Mouse (Mus musculus): ENCODE data around the gene Triobp. TPM values are rescaled to one million over a fixed set of nuclear protein-coding genes. Genes with fewer than 3 reads are reported as not detected.
A peak's percentile ranks its signal among the peaks of the same experiment; 100 is the strongest.

The Triobp gene
- polyA plus RNA-seq, 1 experiment from 2014 or later = 33.0 TPM

- no peak overlapping the region for H3K4me2 ChIP-seq (ENCODE audit: low read length)
- DNase-seq (ENCODE audit: low spot score) = no peak
- H3K4me3 ChIP-seq (replicated peaks; ENCODE audit: low read depth, low read length) = no peak overlapping the region
- TF ChIP-seq CTCF (IDR thresholded peaks at IDR 0.05; ENCODE audit: low read depth) = no peak
- WGBS = 67% methylated on average over 12 of the region's 12 CpGs
- peaks cover 16% of the 10 kb centered on the region for H3K4me1 ChIP-seq (replicated peaks; ENCODE audit: insufficient read depth, low read length)
- no peaks in the 10 kb centered on the region for H3K27me3 ChIP-seq (ENCODE audit: insufficient read depth, low read length)
- no peak overlapping the region for H3K9ac ChIP-seq (ENCODE audit: low read depth, low read length)
- H3K9me3 ChIP-seq (replicated peaks; ENCODE audit: low read length) = no peaks in the 10 kb centered on the region
- no peak for ATAC-seq (replicated peaks; ENCODE audit: low FRiP score, low read depth)
- no peak overlapping the region for H3K27ac ChIP-seq
- no peaks in the 10 kb centered on the region for H3K36me3 ChIP-seq (ENCODE audit: insufficient read depth, low read length)
Observed at GRCm38 (mm10) chr15:78919914-78920313, 27.6 kb upstream of the Triobp start.

DNA sequence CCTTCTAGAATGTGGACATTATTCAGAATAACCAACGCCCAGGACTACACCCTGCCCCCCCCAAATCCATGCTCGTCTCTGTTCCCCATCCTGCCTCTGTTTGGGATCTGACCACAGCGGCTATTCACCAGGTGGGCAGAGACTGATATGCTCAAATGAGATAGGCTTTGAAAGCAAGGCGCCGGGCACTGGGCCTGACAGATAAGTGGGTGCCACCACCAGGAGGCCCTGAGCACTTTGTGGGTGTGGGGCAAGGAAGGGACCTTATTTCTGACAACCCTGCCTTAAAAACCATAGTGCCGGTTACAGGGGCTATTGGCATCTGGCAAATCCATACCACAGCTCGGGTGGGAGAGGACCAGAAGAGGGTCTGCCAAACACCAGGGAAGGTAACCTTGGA lies 24.8 kb upstream of the Triobp start:
- Histone ChIP-seq H3K9ac (ENCODE audit: low read depth, low read length) (no peak overlapping the region), H3K4me1 (replicated peaks; ENCODE audit: insufficient read depth, low read length) (peaks cover 23% of the 10 kb centered on the region), H3K27me3 (ENCODE audit: insufficient read depth, low read length) (no peaks in the 10 kb centered on the region), H3K27ac (no peak overlapping the region), H3K36me3 (ENCODE audit: insufficient read depth, low read length) (no peaks in the 10 kb centered on the region), H3K4me3 (replicated peaks; ENCODE audit: low read depth, low read length) (no peak overlapping the region), H3K9me3 (replicated peaks; ENCODE audit: low read length) (no peaks in the 10 kb centered on the region), H3K4me2 (ENCODE audit: low read length) (no peak overlapping the region)
- no peak for DNase-seq (ENCODE audit: low spot score)
- 89% methylated on average over 7 of the region's 7 CpGs for WGBS
- no peak for TF ChIP-seq CTCF (IDR thresholded peaks at IDR 0.05; ENCODE audit: low read depth)
- ATAC-seq (replicated peaks; ENCODE audit: low FRiP score, low read depth) = no peak

- no peaks in the 10 kb centered on the region for H3K9me3 ChIP-seq (replicated peaks; ENCODE audit: low read length)
- no peak overlapping the region for H3K4me3 ChIP-seq (replicated peaks; ENCODE audit: low read depth, low read length)
- ATAC-seq (replicated peaks; ENCODE audit: low FRiP score, low read depth) = no peak
- no peak for DNase-seq (ENCODE audit: low spot score)
- no peak overlapping the region for H3K4me2 ChIP-seq (ENCODE audit: low read length)
- H3K4me1 ChIP-seq (replicated peaks; ENCODE audit: insufficient read depth, low read length) = peaks cover 25% of the 10 kb centered on the region
- 70% methylated on average over 6 of the region's 6 CpGs for WGBS
- H3K27ac ChIP-seq = no peak overlapping the region
- H3K36me3 ChIP-seq (ENCODE audit: insufficient read depth, low read length) = no peaks in the 10 kb centered on the region
- no peak overlapping the region for H3K9ac ChIP-seq (ENCODE audit: low read depth, low read length)
- TF ChIP-seq CTCF (IDR thresholded peaks at IDR 0.05; ENCODE audit: low read depth) = no peak
- no peaks in the 10 kb centered on the region for H3K27me3 ChIP-seq (ENCODE audit: insufficient read depth, low read length)
Observed at GRCm38 (mm10) chr15:78923585-78923984, 23.9 kb upstream of the Triobp start.

- no peak for TF ChIP-seq CTCF (IDR thresholded peaks at IDR 0.05; ENCODE audit: low read depth)
- no peaks in the 10 kb centered on the region for H3K9me3 ChIP-seq (replicated peaks; ENCODE audit: low read length)
- ATAC-seq (replicated peaks; ENCODE audit: low FRiP score, low read depth) (no peak), DNase-seq (ENCODE audit: low spot score) (no peak)
- H3K27ac ChIP-seq = peak overlapping the region; percentile 86; the same call in 1 of the 2 replicates
- 32% methylated on average over 8 of the region's 8 CpGs for WGBS
- no peaks in the 10 kb centered on the region for H3K36me3 ChIP-seq (ENCODE audit: insufficient read depth, low read length)
- H3K4me1 ChIP-seq (replicated peaks; ENCODE audit: insufficient read depth, low read length) = peaks cover 25% of the 10 kb centered on the region
- H3K4me3 ChIP-seq (replicated peaks; ENCODE audit: low read depth, low read length) = no peak overlapping the region
- no peak overlapping the region for H3K4me2 ChIP-seq (ENCODE audit: low read length)
- no peaks in the 10 kb centered on the region for H3K27me3 ChIP-seq (ENCODE audit: insufficient read depth, low read length)
- H3K9ac ChIP-seq (ENCODE audit: low read depth, low read length) = 0 out of 2 replicates have a peak overlapping the region, but pooled peaks have one; percentile 14
Observed at GRCm38 (mm10) chr15:78925129-78925528, 22.4 kb upstream of the Triobp start.

- Histone ChIP-seq H3K27me3 (ENCODE audit: insufficient read depth, low read length) (no peaks in the 10 kb centered on the region), H3K36me3 (ENCODE audit: insufficient read depth, low read length) (no peaks in the 10 kb centered on the region), H3K4me2 (ENCODE audit: low read length) (peak within 1 kb of the TSS; percentile 70), H3K4me3 (replicated peaks; ENCODE audit: low read depth, low read length) (peak within 1 kb of the TSS; percentile 39), H3K27ac (peak within 1 kb of the TSS; percentile 86), H3K4me1 (replicated peaks; ENCODE audit: insufficient read depth, low read length) (peaks cover 25% of the 10 kb centered on the region), H3K9me3 (replicated peaks; ENCODE audit: low read length) (no peaks in the 10 kb centered on the region), H3K9ac (ENCODE audit: low read depth, low read length) (peak within 1 kb of the TSS; percentile 58)
- no peak for TF ChIP-seq CTCF (IDR thresholded peaks at IDR 0.05; ENCODE audit: low read depth)
- 6% methylated on average over 20 of the region's 20 CpGs for WGBS
- DNase-seq (ENCODE audit: low spot score) = peak; percentile 94
- ATAC-seq (replicated peaks; ENCODE audit: low FRiP score, low read depth) = peak; percentile 69
Observed at GRCm38 (mm10) chr15:78926021-78926919, 21.3 kb upstream of the Triobp start, which contains the start of gene Lgals1. Lgals1 (plus strand) TSS chr15:78926725.

GRCm38 (mm10) chr15:78927021-78927787 lies 20.3 kb upstream of the Triobp start:
- no peak for TF ChIP-seq CTCF (IDR thresholded peaks at IDR 0.05; ENCODE audit: low read depth)

More at GRCm38 (mm10) chr15:78927021-78927787, 20.3 kb upstream of the Triobp start:
- H3K9me3 ChIP-seq (replicated peaks; ENCODE audit: low read length) = no peaks in the 10 kb centered on the region
- peaks cover 25% of the 10 kb centered on the region for H3K4me1 ChIP-seq (replicated peaks; ENCODE audit: insufficient read depth, low read length)
- ATAC-seq (replicated peaks; ENCODE audit: low FRiP score, low read depth) (no peak; the same call in 1 of the 2 replicates), DNase-seq (ENCODE audit: low spot score) (peak; percentile 47)
- peak overlapping the region; percentile 58 for H3K9ac ChIP-seq (ENCODE audit: low read depth, low read length)
- no peaks in the 10 kb centered on the region for H3K27me3 ChIP-seq (ENCODE audit: insufficient read depth, low read length)
- 19% methylated on average over 15 of the region's 15 CpGs for WGBS
- peak overlapping the region; percentile 70 for H3K4me2 ChIP-seq (ENCODE audit: low read length)
- H3K27ac ChIP-seq = peak overlapping the region; percentile 86
- peak overlapping the region; percentile 39 for H3K4me3 ChIP-seq (replicated peaks; ENCODE audit: low read depth, low read length)
- no peaks in the 10 kb centered on the region for H3K36me3 ChIP-seq (ENCODE audit: insufficient read depth, low read length)

All from kidney, postnatal 0 days (tissue).